Mouse (Mus musculus) adrenal gland, adult 18-20 months (tissue): ENCODE results near the gene Mitd1. TPM values are rescaled to one million over a fixed set of nuclear protein-coding genes. Genes with fewer than 3 reads are reported as not detected.

ENCODE experiments used
- DNase-seq, 2 experiments: peaks; one replicate each; pipeline ENCODE4 v3.0.0; 2021 to 2022; ENCODE audit warnings: low spot score in 2 of 2
- total RNA-seq, 2 experiments: library from RNA; stranded (reverse); gene quantifications; 1 replicate in 1 of 2; 2 replicates in 1 of 2; pipeline ENCODE4 v1.2.3; 2021

The Mitd1 gene
- total RNA-seq, 2 experiments from 2014 or later: 9.6 to 12.9 TPM

GRCm38 (mm10) chr1:37868640-37869039 is 21.6 kb downstream of the Mitd1 start:
- DNase-seq: no peak

GRCm38 (mm10) chr1:37867684-37868322 is 22.4 kb downstream of the Mitd1 start:
- no peak for DNase-seq

- DNase-seq: peak; percentile 48 to 56
Observed at GRCm38 (mm10) chr1:37867056-37867455, 23.2 kb downstream of the Mitd1 start.

GRCm38 (mm10) chr1:37866286-37866685 is 23.9 kb downstream of the Mitd1 start, which contains the start of gene Tsga10:
Tsga10 (minus strand) TSS chr1:37866429.
- DNase-seq: no peak

GRCm38 (mm10) chr1:37865401-37866215 is 24.6 kb downstream of the Mitd1 start:
- no peak for DNase-seq

GRCm38 (mm10) chr1:37864511-37865400 is 25.5 kb downstream of the Mitd1 start:
- DNase-seq: peak; percentile 98

GRCm38 (mm10) chr1:37850696-37851095 is 39.5 kb downstream of the Mitd1 start:
- DNase-seq: no peak

GRCm38 (mm10) chr1:37846878-37847277 is 43.3 kb downstream of the Mitd1 start:
- DNase-seq: no peak

- DNase-seq: no peak
Observed at GRCm38 (mm10) chr1:37831681-37832080, 58.5 kb downstream of the Mitd1 start.

Other genes starting within 250 kb of the Mitd1 start
- 1 to 10 TPM; 2.1 to 3.5 TPM for gene 2010300C02Rik, start 170.3 kb downstream of the Mitd1 start, total RNA-seq
- 1 to 10 TPM; 3.9 to 6.2 TPM for gene Tsga10, start 24.0 kb downstream of the Mitd1 start, total RNA-seq
- 10 to 100 TPM in 1 of 2 experiments, 1 to 10 TPM in 1; 10.0 to 15.8 TPM for gene Lipt1, start 18.7 kb downstream of the Mitd1 start, total RNA-seq
- gene Mrpl30, start 66 bp upstream of the Mitd1 start, total RNA-seq: 100 to 1,000 TPM; 186 to 276 TPM
- not detected for gene Lyg2, start 26.1 kb upstream of the Mitd1 start, total RNA-seq
- gene Lyg1, start 67.3 kb upstream of the Mitd1 start, total RNA-seq: not detected
- gene Txndc9, start 107.5 kb upstream of the Mitd1 start, total RNA-seq: 10 to 100 TPM; 71.7 to 77.9 TPM
- 10 to 100 TPM; 47.2 to 47.8 TPM for gene Eif5b, start 107.6 kb upstream of the Mitd1 start, total RNA-seq
- gene Rev1, start 239.4 kb upstream of the Mitd1 start, total RNA-seq: 10 to 100 TPM; 20.5 to 22.2 TPM